Mouse (Mus musculus): ENCODE data around the gene Astl.

The Astl gene

DNA sequence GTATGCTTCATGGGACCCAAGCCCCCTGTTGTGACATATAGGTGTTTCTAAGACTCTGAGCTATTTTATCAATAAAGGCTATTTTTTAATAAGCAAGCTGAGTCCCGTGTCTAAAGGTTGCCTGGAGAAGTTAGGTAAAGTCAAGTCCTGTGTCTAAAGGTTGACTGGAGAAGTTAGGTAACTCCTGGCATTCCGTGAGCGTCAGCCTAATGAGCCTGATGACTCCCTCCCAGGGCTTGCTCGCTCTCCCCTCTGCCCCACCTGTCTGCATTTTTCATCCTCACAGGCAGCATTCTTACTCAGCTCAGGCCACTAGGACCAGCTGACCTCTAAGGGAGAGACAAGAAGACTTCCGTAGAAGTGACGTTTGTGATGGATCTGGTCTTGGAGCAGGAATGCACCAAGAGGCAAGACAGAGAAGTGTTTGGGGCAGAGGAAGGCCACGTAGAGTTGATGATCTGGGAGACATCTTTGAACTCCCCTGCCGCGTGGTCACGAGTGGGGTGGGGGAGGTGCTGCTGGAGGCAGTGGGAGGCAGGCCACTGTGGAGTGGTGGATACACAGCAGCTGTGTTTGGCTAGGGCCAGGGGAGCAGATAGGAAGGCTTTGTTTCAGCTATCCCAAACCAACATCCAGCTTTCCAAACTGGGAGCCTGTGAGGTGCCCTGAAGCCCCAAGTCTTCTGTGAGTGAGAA lies 28.8 kb downstream of the Astl start:
- no peak for DNase-seq (ENCODE audit: low spot score)

- DNase-seq (ENCODE audit: low spot score), result no peak
Observed at GRCm38 (mm10) chr2:127369703-127370376, 31.4 kb downstream of the Astl start.

GRCm38 (mm10) chr2:127370561-127371483 lies 32.4 kb downstream of the Astl start:
- DNase-seq (ENCODE audit: low spot score), result no peak

DNA sequence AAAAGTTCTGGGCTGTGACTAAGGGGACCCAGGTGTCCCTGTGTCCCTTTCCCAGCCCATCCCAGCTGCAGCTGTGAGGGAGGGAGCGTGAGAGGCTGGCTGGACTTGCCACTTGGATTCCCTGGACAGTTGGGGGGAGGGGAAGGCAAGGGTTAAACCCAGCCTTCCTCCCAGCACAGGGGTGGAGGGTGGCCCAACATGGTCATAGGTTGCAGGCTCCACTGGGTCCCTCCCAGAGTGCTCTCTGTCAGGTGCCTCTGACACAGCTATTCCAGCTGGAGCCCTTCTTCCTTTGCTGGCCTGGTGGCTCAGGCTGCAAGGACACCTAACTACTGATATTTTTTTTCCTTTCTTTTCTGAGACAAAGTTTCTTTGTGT lies 33.0 kb downstream of the Astl start:
- no peak for DNase-seq (ENCODE audit: low spot score)

GRCm38 (mm10) chr2:127372082-127372481 lies 33.6 kb downstream of the Astl start:
- no peak for DNase-seq (ENCODE audit: low spot score)

GRCm38 (mm10) chr2:127374131-127374530 lies 35.7 kb downstream of the Astl start:
- DNase-seq (ENCODE audit: low spot score), result no peak

DNA sequence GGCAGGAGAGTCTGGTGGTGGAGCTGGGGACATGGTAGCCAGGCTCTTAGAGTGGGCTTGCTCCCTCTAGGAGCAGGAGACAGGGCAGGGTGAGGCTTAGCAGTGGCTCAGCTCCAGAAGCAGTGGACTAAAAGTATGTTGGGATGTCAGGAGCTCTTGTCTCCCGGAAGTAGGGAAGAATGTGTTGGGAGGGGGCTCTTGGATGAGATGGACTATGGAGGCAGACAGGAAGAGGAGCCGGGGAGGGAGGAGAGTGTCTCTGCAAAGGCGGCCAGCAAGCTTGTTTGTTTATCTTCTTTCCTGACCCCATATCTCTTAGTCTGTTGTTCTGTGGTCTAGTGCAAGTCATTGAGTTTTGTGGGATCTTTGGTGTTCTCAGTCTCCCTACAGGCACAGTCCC lies 36.6 kb downstream of the Astl start:
- DNase-seq (ENCODE audit: low spot score), result no peak

DNA sequence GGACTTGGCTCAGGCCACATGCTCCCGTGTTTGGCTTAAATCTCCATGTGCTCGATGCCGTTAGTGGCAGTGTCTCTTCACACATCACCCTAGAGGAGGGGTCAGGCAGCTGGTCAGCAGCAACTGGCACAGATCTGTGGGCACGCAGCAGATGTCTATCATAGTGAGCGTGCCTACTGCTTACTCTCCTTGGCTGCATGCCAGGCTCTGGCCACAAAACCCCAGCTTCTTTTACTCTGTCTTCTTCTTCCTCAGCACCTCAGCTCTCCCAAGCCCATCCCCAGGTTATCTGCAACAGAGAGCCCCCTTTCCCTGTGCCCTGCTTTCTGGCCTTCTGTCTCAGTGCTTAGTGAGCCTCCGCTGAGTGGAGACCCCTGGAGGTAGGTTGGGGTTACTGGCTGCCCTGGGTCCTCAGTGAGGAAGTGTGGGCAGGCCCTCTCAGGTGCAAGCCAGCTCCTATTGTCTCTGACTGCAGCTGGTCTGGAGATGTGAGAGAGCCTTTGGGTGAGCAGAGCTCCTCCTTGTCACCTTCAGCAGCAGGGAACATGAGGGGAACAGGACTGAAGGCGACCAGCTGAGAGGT lies 37.4 kb downstream of the Astl start:
- no peak for DNase-seq (ENCODE audit: low spot score)

DNA sequence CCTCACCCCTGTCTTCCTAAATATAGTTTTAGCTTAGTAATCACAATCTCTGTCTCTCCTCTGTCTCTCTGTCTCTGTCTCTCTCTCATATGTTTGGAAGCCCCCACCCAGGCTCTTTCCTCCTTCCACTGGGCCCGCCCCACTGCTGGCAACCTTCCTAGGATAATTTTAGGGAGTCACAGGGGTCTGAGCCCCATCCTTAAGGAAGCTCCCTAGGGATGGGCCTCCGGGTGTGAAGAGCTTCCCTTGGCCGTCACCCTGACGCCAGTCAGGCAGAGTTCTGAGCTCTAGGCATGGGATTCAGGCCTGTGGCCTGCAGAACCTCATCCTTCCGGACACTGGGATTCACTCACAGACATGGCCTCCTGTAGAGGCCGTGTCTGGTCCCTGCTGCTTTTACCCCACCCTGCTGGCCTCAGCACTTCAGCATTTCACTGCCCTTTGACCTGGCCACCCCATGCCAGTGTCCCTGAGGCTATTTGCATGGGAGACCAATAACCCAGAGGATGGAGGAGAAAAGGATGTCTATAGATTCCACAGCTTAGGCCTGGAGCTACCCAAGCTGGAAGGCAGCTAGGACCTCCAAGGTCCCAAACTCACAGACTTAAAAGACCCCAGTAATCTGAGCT lies 38.1 kb downstream of the Astl start:
- DNase-seq (ENCODE audit: low spot score), result no peak

DNA sequence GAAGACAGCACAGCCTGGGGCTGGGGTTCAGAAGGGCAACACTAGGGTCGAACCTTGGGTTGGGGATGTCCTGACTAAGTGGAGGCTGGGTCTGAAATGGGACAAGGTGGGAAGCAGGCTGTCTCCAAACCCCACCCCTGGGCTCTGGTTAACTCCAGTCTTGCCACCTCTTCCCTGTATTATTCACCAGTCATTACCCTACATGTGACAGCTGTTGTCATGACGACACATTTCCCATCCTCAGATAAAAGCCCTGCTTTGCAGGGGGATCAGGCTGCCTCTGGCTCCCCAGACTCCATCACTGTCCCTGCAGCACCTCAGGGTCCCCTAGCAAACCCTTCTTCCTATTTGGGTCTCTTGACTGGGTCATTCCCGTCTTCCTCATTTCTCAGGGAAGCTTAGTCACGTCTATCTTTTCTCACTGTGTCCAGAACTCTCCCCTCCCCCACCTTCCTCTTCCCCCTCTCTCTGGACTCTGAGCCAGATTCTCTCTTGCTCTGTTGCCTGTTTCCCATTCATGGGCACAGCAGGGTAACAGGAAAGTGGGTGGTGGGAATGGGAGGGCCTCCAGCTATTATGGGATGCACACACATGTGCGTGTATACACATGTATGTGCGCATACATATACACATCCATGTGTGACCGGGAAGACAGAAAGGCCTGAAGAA lies 39.6 kb downstream of the Astl start:
- no peak for DNase-seq (ENCODE audit: low spot score)

DNA sequence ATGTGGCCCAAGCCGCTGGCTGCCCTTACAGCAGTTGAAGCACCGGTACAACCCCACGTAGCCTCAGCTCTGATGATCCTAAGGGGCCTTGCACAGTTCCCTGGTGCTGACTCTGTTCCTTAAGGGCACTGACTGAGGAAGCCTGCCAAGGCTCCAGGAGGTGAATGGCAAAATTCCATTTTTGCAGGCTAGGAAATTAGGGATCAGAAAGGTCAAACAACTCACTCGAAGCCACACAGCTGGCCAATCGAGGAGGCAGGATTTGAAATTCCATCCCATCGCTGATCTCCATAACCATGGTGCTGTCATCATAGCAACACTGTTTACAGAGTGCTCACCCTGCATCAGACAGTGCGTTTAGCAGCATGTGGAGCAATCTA lies 40.2 kb downstream of the Astl start:
- DNase-seq (ENCODE audit: low spot score), result no peak

GRCm38 (mm10) chr2:127379250-127379649 lies 40.8 kb downstream of the Astl start:
- no peak for DNase-seq (ENCODE audit: low spot score)

DNA sequence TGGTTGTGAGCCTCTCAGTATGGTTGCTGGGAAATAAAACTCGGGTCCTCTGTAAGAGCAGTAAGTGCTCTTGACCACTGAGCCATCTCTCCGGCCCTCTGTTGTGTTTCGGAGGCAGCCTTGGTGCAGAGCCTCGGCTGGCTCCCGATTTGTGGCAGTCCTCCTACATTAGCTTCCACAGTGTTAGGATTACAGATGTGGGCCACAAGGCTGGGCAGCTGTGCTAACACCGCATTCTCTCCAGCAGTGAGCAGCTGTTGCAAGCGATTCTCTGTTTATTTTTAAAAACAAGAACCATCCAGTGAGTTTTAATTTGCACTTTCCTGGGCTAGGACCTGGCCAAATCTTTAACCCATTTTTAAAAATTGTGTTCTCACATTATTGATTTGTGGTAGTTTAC lies 45.4 kb downstream of the Astl start:
- no peak for DNase-seq (ENCODE audit: low spot score)

GRCm38 (mm10) chr2:127387521-127387920 lies 49.1 kb downstream of the Astl start:
- no peak for DNase-seq (ENCODE audit: low spot score)

DNA sequence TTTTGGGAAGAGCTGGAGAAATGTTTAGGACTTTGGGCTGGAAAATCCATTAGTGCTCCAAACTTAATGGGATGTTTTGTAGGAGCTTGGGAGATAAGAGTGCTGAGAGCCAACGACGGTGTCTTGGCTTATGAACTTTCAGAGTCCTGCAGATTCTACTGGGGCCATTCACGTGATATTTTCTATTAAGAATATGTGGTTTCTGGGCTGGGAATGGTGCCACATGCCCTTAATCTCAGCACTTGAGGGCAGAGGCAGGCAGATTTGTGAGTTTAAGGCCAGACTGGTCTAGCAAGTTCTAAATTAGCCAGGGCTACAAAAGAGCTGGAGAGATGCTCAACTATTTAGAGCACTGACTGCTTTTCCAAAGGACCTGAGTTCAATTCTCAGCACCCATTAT lies 51.9 kb downstream of the Astl start:
- DNase-seq (ENCODE audit: low spot score), result no peak

DNA sequence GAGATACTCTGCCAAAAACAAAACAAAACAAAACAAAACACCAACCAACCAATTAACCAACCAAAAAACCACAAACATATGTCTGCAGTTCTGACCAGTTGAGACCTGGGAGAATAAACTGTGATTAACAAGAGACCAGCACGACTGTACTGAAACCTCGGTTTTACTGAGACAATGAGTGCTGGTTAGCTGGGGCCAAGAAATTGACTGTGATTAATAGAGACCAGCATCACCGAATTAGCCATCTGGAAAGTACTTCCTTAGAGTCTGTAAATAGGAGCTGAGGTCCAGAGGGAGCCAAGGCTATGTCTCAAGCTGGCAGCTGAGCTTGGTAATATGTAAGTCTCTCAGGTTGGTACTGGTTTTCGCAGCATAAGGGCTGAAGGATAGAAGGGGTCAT lies 52.4 kb downstream of the Astl start:
- DNase-seq (ENCODE audit: low spot score), result no peak

DNA sequence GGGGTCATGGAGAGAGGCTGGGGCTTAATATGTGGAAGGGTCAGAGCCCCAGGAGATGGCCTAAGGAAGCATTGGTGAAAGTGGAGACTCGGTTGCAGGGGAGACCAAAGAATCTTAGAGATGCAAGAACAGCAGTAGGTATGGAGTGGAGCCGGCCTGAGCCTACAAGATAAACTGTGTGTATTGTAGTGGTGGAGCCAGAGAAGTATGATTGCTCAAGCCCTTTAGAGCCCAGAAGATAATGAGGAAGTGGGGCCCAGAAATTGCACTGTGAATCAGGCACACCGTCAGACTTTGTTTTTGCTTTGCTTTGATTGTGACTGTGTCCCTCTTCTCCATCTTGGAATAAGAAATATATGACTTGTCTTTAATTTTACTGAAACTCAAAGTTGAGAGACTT lies 52.9 kb downstream of the Astl start:
- no peak for DNase-seq (ENCODE audit: low spot score)

DNA sequence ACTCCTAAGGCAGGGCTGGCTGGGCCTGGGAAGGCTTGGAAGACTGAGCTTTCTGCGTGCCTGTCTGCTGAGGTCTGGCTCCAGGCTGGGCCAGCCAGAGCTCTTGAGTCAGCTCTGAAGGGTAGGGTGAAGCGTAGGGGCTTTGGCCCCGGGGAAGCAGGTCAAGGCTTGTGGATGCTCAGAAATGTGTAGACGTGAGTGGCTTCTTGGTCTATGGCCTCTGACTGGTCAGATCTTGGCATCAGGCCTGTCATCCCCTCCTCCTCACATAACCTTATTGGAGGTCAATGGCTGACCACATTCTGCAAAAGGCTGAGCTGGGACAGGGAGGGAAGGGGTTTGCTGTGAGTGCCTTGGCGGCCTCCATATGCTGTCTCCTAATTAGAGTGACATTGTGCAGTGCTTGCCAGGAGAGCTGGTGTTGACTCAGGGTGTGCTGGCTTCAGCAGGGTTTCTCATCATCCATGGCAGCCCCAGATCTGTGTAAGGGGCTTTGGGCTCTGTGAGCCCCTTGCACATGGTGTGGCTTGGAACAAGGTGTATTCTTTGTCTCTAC lies 56.2 kb downstream of the Astl start:
- no peak for DNase-seq (ENCODE audit: low spot score)

- DNase-seq (ENCODE audit: low spot score), result no peak
Observed at GRCm38 (mm10) chr2:127398738-127399137, 60.3 kb downstream of the Astl start.

Measured in urinary bladder, postnatal 14 days (tissue).